ENCODE assay signal across 8 mouse cellular contexts in genomic region chr19:44932051-44932450, GRCm38 (mm10). TPM values are rescaled to one million over a fixed set of nuclear protein-coding genes. Genes with fewer than 3 reads are reported as not detected.
A peak's percentile ranks its signal among the peaks of the same experiment; 100 is the strongest.
DNase-seq lines count a peak whose midpoint lies in the region; ATAC-seq and TF ChIP-seq lines count a peak whose summit lies in the region.

No protein-coding gene starts in this region.

- H3ac ChIP-seq in myocyte (ENCODE audit: control insufficient read depth, insufficient read length) = no peak overlapping the region

- H3K4me2 ChIP-seq in embryonic facial prominence, embryonic 11.5 days (ENCODE audit: low read depth, low read length) = peak overlapping the region; percentile 47
- peak overlapping the region; percentile 77 for H3K4me2 ChIP-seq in intestine, embryonic 16.5 days (ENCODE audit: low read depth, low read length)
- peak overlapping the region; percentile 92 for H3K4me2 ChIP-seq in myocyte (ENCODE audit: low read depth)

- DNase-seq in layer of hippocampus, adult 2 months (ENCODE audit: low spot score in 2 of 2) = no peak
- no peak for DNase-seq in layer of hippocampus, adult 11-12 months (ENCODE audit: low spot score)
- DNase-seq in embryonic facial prominence, embryonic 11.5 days (ENCODE audit: low spot score) = no peak
- no peak for DNase-seq in spleen, postnatal 4 days (ENCODE audit: low spot score in 2 of 2)
- DNase-seq in B cell, adult 2 months = no peak

- WGBS in embryonic facial prominence, embryonic 11.5 days = 60% methylated on average over 5 of the region's 5 CpGs
- WGBS in intestine, embryonic 16.5 days = 30% methylated on average over 5 of the region's 5 CpGs

- H3K9ac ChIP-seq in embryonic facial prominence, embryonic 11.5 days (replicated peaks; ENCODE audit: low read length) = no peak overlapping the region
- peak overlapping the region; percentile 55 for H3K9ac ChIP-seq in intestine, embryonic 16.5 days (ENCODE audit: low read depth, low read length)

- ATAC-seq in embryonic facial prominence, embryonic 11.5 days (replicated peaks; ENCODE audit: insufficient number of reproducible peaks, low FRiP score, low TSS enrichment, low read depth) = no peak
- no peak for ATAC-seq in intestine, embryonic 16.5 days
- ATAC-seq in frontal cortex, adult (ENCODE audit: low TSS enrichment) = no peak

- peak overlapping the region; percentile 95 for H3K27ac ChIP-seq in layer of hippocampus, adult 2 months
- no peak overlapping the region for H3K27ac ChIP-seq in embryonic facial prominence, embryonic 11.5 days (replicated peaks; ENCODE audit: low read depth, low read length)
- H3K27ac ChIP-seq in intestine, embryonic 16.5 days (ENCODE audit: low read length) = no peak overlapping the region

- no peak for TF ChIP-seq CTCF in layer of hippocampus, adult 2 months (conservative IDR thresholded peaks at IDR 0.05)

- peak overlapping the region; percentile 93 for H3K4me3 ChIP-seq in layer of hippocampus, adult 2 months
- H3K4me3 ChIP-seq in embryonic facial prominence, embryonic 11.5 days (ENCODE audit: low read depth, low read length) = peak overlapping the region; percentile 99
- H3K4me3 ChIP-seq in intestine, embryonic 16.5 days (ENCODE audit: low read length) = peak overlapping the region; percentile 47
- H3K4me3 ChIP-seq in myocyte = peak overlapping the region; percentile 75

- peaks cover 56% of the 10 kb centered on the region for H3K79me2 ChIP-seq in myocyte (ENCODE audit: control insufficient read depth, insufficient read depth)

- no peaks in the 10 kb centered on the region for H3K9me3 ChIP-seq in embryonic facial prominence, embryonic 11.5 days (replicated peaks; ENCODE audit: control insufficient read depth, low read length)
- no peaks in the 10 kb centered on the region for H3K9me3 ChIP-seq in intestine, embryonic 16.5 days (ENCODE audit: control insufficient read depth, low read length)

- peaks cover 5% of the 10 kb centered on the region for H3K36me3 ChIP-seq in embryonic facial prominence, embryonic 11.5 days (replicated peaks; ENCODE audit: control insufficient read depth, insufficient read depth, low read depth, low read length)
- 0 out of 2 replicates have a peak, but pooled peaks cover 7% of the 10 kb centered on the region for H3K36me3 ChIP-seq in intestine, embryonic 16.5 days (ENCODE audit: control insufficient read depth, insufficient read depth, low read length)
- peaks cover 23% of the 10 kb centered on the region for H3K36me3 ChIP-seq in myocyte (ENCODE audit: control insufficient read depth, insufficient read depth)

- no peaks in the 10 kb centered on the region for H3K27me3 ChIP-seq in embryonic facial prominence, embryonic 11.5 days (ENCODE audit: control insufficient read depth, insufficient read depth, low read length)
- no peaks in the 10 kb centered on the region for H3K27me3 ChIP-seq in intestine, embryonic 16.5 days (replicated peaks; ENCODE audit: control insufficient read depth, insufficient read depth, low read length)
- H3K27me3 ChIP-seq in myocyte (ENCODE audit: control insufficient read depth, insufficient read depth, insufficient read length) = no peaks in the 10 kb centered on the region

- no peaks in the 10 kb centered on the region for H3K4me1 ChIP-seq in embryonic facial prominence, embryonic 11.5 days (ENCODE audit: control insufficient read depth, insufficient read depth, low read length)
- H3K4me1 ChIP-seq in intestine, embryonic 16.5 days (ENCODE audit: control insufficient read depth, insufficient read depth, low read length) = peaks cover 18% of the 10 kb centered on the region

- no peak for TF ChIP-seq POLR2A in myocyte (IDR thresholded peaks at IDR 0.05; ENCODE audit: insufficient read length, low read depth)

TF ChIP-seq in myocyte, 11 proteins besides CTCF, POLR2A, EP300 and RAD21:
- TF ChIP-seq USF1 (IDR thresholded peaks at IDR 0.05; ENCODE audit: low read depth) (no peak), MYOD1 (IDR thresholded peaks at IDR 0.05; ENCODE audit: control insufficient read depth in 1 of 3, insufficient read length in 2 of 3, low read depth in 2 of 3) (no peak), TCF3 (IDR thresholded peaks at IDR 0.05; ENCODE audit: insufficient read length, low read depth) (no peak), MAX (IDR thresholded peaks at IDR 0.05; ENCODE audit: low read depth) (no peak), TCF12 (IDR thresholded peaks at IDR 0.05; ENCODE audit: insufficient read depth, poor library complexity, severe bottlenecking) (no peak), MYOG (IDR thresholded peaks at IDR 0.05; ENCODE audit: control insufficient read depth in 1 of 3, insufficient read depth in 1 of 3, insufficient read length in 2 of 3, low read depth in 2 of 3) (no peak), POLR2AphosphoS2 (IDR thresholded peaks at IDR 0.05; ENCODE audit: insufficient read length, low read depth) (no peak), SRF (IDR thresholded peaks at IDR 0.05; ENCODE audit: control insufficient read depth, insufficient read length, low read depth) (no peak), E2F4 (IDR thresholded peaks at IDR 0.05; ENCODE audit: insufficient read depth) (no peak), REST (IDR thresholded peaks at IDR 0.05; ENCODE audit: insufficient read depth, insufficient read length) (no peak), CEBPB (IDR thresholded peaks at IDR 0.05; ENCODE audit: insufficient read depth, poor library complexity, severe bottlenecking) (no peak)

RNA-seq across cellular contexts. Expression of gene Slf2, which starts 1.1 kb away (rescaled TPM):
- total RNA-seq in layer of hippocampus, adult 2 months (2021) = 10 to 100 TPM; 35.6 to 43.9 TPM
- polyA plus RNA-seq in embryonic facial prominence, embryonic 11.5 days (2014; fragmentation: Nextera tagmentation; extraction: Ambion mirVana) = 52.2 and 57.3 TPM in 2 replicates
- polyA plus RNA-seq in intestine, embryonic 16.5 days (2015; fragmentation: Nextera tagmentation; extraction: Ambion mirVana) = 26.8 and 27.1 TPM in 2 replicates
- polyA plus RNA-seq in myocyte (2012; fragmentation: generic; extraction: Trizol) = 6.6 TPM

RNA-seq across cellular contexts. Expression of gene Sema4g, which starts 56.9 kb away (rescaled TPM):
- total RNA-seq in layer of hippocampus, adult 2 months (2021) = 10 to 100 TPM; 20.0 to 21.6 TPM
- polyA plus RNA-seq in embryonic facial prominence, embryonic 11.5 days (2014; fragmentation: Nextera tagmentation; extraction: Ambion mirVana) = 4.5 TPM in 2 replicates
- 19.0 and 21.1 TPM in 2 replicates for polyA plus RNA-seq in intestine, embryonic 16.5 days (2015; fragmentation: Nextera tagmentation; extraction: Ambion mirVana)
- polyA plus RNA-seq in myocyte (2012; fragmentation: generic; extraction: Trizol) = 0.43 TPM

Comparison
In these comparisons a context has a peak if more than half of its experiments do, and no peak if none do; other contexts are left out.
1. H3K4me3 ChIP-seq: peak in every context shown above with its lines; median percentile 99 in embryonic facial prominence, embryonic 11.5 days; 93 in layer of hippocampus, adult 2 months; 75 in myocyte; 47 in intestine, embryonic 16.5 days.